Mouse (Mus musculus) myocyte (in vitro differentiated cells): Measurements from ENCODE around the gene Glyr1. TPM values are rescaled to one million over a fixed set of nuclear protein-coding genes. Genes with fewer than 3 reads are reported as not detected.

ENCODE experiments used
- H3K27me3 ChIP-seq: one replicate; pipeline ENCODE4 v1.6.1; 2011; ENCODE audit not compliant: control insufficient read depth, insufficient read depth, insufficient read length
- H3K36me3 ChIP-seq: one replicate; pipeline ENCODE4 v1.6.1; 2011; ENCODE audit not compliant: control insufficient read depth, insufficient read depth
- H3K4me2 ChIP-seq: one replicate; pipeline ENCODE4 v1.6.1; 2011; ENCODE audit warnings: low read depth, control low read depth
- H3K4me3 ChIP-seq: one replicate; pipeline ENCODE4 v1.5.1; 2011; ENCODE audit warnings: mild to moderate bottlenecking, control low read depth, moderate library complexity
- H3K79me2 ChIP-seq: one replicate; pipeline ENCODE4 v1.6.1; 2011; ENCODE audit not compliant: control insufficient read depth, insufficient read depth
- H3ac ChIP-seq: one replicate; pipeline ENCODE4 v1.6.1; 2011; ENCODE audit not compliant: control insufficient read depth, insufficient read length
- CEBPB ChIP-seq: IDR thresholded peaks from 2 replicates; pipeline ENCODE4 v1.6.1; 2011; ENCODE audit warnings: mild to moderate bottlenecking, moderate library complexity; ENCODE audit not compliant: poor library complexity, insufficient read depth, severe bottlenecking
- E2F4 ChIP-seq: IDR thresholded peaks from one replicate; pipeline ENCODE4 v1.6.1; 2011; ENCODE audit warnings: mild to moderate bottlenecking, control low read depth, moderate library complexity; ENCODE audit not compliant: insufficient read depth
- MAX ChIP-seq: IDR thresholded peaks from one replicate; pipeline ENCODE4 v1.6.1; 2011; ENCODE audit warnings: low read depth, mild to moderate bottlenecking, control low read depth
- MYOD1 ChIP-seq, 3 experiments: IDR thresholded peaks; one replicate each; pipeline ENCODE4 v1.6.1; 2011; ENCODE audit warnings: control low read depth in 2 of 3, low read depth in 2 of 3, mild to moderate bottlenecking in 2 of 3, moderate library complexity in 1 of 3; ENCODE audit not compliant: insufficient read length in 2 of 3, control insufficient read depth in 1 of 3
- MYOG ChIP-seq, 3 experiments: IDR thresholded peaks; one replicate each; pipeline ENCODE4 v1.6.1; 2011; ENCODE audit warnings: control low read depth in 2 of 3, low read depth in 2 of 3, mild to moderate bottlenecking in 2 of 3; ENCODE audit not compliant: insufficient read length in 2 of 3, control insufficient read depth in 1 of 3, insufficient read depth in 1 of 3
- POLR2A ChIP-seq: IDR thresholded peaks from one replicate; pipeline ENCODE4 v1.6.1; 2011; ENCODE audit warnings: low read depth, mild to moderate bottlenecking, control low read depth, moderate library complexity; ENCODE audit not compliant: insufficient read length
- POLR2AphosphoS2 ChIP-seq: IDR thresholded peaks from one replicate; pipeline ENCODE4 v1.6.1; 2011; ENCODE audit warnings: low read depth, control low read depth; ENCODE audit not compliant: insufficient read length
- REST ChIP-seq: IDR thresholded peaks from one replicate; pipeline ENCODE4 v1.6.1; 2011; ENCODE audit warnings: mild to moderate bottlenecking, control low read depth, moderate library complexity; ENCODE audit not compliant: insufficient read depth, insufficient read length
- SRF ChIP-seq: IDR thresholded peaks from one replicate; pipeline ENCODE4 v1.6.1; 2011; ENCODE audit warnings: low read depth; ENCODE audit not compliant: control insufficient read depth, insufficient read length
- TCF12 ChIP-seq: IDR thresholded peaks from one replicate; pipeline ENCODE4 v1.6.1; 2011; ENCODE audit warnings: mild to moderate bottlenecking, control low read depth; ENCODE audit not compliant: poor library complexity, insufficient read depth, severe bottlenecking
- TCF3 ChIP-seq: IDR thresholded peaks from one replicate; pipeline ENCODE4 v1.6.1; 2011; ENCODE audit warnings: low read depth, control low read depth; ENCODE audit not compliant: insufficient read length
- USF1 ChIP-seq: IDR thresholded peaks from one replicate; pipeline ENCODE4 v1.6.1; 2011; ENCODE audit warnings: low read depth, mild to moderate bottlenecking, control low read depth, moderate library complexity
- polyA plus RNA-seq: library from polyadenylated mRNA; unstranded; fragments of >200 nt; fragmentation: generic; extraction: Trizol; gene quantifications from one replicate; pipeline ENCODE4 v1.2.1, GENCODE M21; 2012; ENCODE audit warnings: missing spikeins

Glyr1 gene
- polyA plus RNA-seq, 1 experiment, result 37.0 TPM

- no peaks in the 10 kb centered on the region for H3K27me3 ChIP-seq
- no peak overlapping the region for H3ac ChIP-seq
- H3K36me3 ChIP-seq, result peaks cover 59% of the 10 kb centered on the region
- TF ChIP-seq E2F4 (no peak), POLR2A (no peak), MYOG (IDR thresholded peaks at IDR 0.05; ENCODE audit: control insufficient read depth in 1 of 3, insufficient read depth in 1 of 3, insufficient read length in 2 of 3, low read depth in 2 of 3) (peak in 1 of 3 experiments; percentile 24), MAX (no peak), CEBPB (no peak), TCF3 (no peak), POLR2AphosphoS2 (no peak)
- no peak overlapping the region for H3K4me2 ChIP-seq
- H3K4me3 ChIP-seq, result no peak overlapping the region
- no peaks in the 10 kb centered on the region for H3K79me2 ChIP-seq
Observed at GRCm38 (mm10) chr16:5070321-5070720, 20.7 kb upstream of the Glyr1 start.

DNA sequence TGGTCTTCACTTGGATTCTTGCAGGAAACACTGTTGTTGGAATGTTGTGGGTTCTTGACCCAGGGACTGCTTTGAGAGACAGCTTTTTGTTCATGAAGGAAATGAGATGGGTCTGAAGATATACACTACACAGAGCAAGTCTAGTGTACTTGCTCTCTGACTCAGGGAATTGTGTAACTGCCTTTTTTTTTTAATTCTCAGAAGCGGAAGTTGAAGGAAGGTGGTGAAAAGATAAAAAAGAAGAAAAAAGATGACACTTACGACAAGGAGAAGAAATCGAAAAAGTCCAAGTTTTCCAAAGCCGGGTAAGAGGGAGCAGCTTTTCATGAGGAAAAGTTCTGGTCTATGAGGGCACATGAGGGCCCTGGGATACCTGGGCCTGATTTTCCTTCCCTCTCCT is 13.8 kb upstream of the Glyr1 start:
- no peak overlapping the region for H3K4me3 ChIP-seq
- H3ac ChIP-seq, result no peak overlapping the region
- no peak for TF ChIP-seq POLR2AphosphoS2
- TF ChIP-seq TCF12, result no peak
- no peak for TF ChIP-seq USF1
- TF ChIP-seq REST, result no peak
- no peak for TF ChIP-seq E2F4
- TF ChIP-seq SRF, result no peak
- no peak for TF ChIP-seq POLR2A
- no peak for TF ChIP-seq MYOG (IDR thresholded peaks at IDR 0.05; ENCODE audit: control insufficient read depth in 1 of 3, insufficient read depth in 1 of 3, insufficient read length in 2 of 3, low read depth in 2 of 3)
- TF ChIP-seq MAX, result no peak
- no peak for TF ChIP-seq CEBPB
- no peak for TF ChIP-seq MYOD1 (IDR thresholded peaks at IDR 0.05; ENCODE audit: control insufficient read depth in 1 of 3, insufficient read length in 2 of 3, low read depth in 2 of 3)
- TF ChIP-seq TCF3, result no peak
- peaks cover 4% of the 10 kb centered on the region for H3K79me2 ChIP-seq
- no peaks in the 10 kb centered on the region for H3K27me3 ChIP-seq
- peaks cover 42% of the 10 kb centered on the region for H3K36me3 ChIP-seq
- H3K4me2 ChIP-seq, result no peak overlapping the region

GRCm38 (mm10) chr16:5058114-5058513 is 8.5 kb upstream of the Glyr1 start:
- TF ChIP-seq POLR2AphosphoS2, result no peak
- TF ChIP-seq TCF12, result no peak
- TF ChIP-seq MYOD1 (IDR thresholded peaks at IDR 0.05; ENCODE audit: control insufficient read depth in 1 of 3, insufficient read length in 2 of 3, low read depth in 2 of 3), result no peak
- TF ChIP-seq E2F4, result no peak
- TF ChIP-seq TCF3, result no peak
- no peak for TF ChIP-seq REST
- no peak for TF ChIP-seq POLR2A
- TF ChIP-seq USF1, result no peak
- Histone ChIP-seq H3K36me3 (peaks cover 25% of the 10 kb centered on the region), H3K27me3 (no peaks in the 10 kb centered on the region), H3K4me2 (no peak overlapping the region), H3K4me3 (no peak overlapping the region), H3ac (no peak overlapping the region), H3K79me2 (peaks cover 4% of the 10 kb centered on the region)

DNA sequence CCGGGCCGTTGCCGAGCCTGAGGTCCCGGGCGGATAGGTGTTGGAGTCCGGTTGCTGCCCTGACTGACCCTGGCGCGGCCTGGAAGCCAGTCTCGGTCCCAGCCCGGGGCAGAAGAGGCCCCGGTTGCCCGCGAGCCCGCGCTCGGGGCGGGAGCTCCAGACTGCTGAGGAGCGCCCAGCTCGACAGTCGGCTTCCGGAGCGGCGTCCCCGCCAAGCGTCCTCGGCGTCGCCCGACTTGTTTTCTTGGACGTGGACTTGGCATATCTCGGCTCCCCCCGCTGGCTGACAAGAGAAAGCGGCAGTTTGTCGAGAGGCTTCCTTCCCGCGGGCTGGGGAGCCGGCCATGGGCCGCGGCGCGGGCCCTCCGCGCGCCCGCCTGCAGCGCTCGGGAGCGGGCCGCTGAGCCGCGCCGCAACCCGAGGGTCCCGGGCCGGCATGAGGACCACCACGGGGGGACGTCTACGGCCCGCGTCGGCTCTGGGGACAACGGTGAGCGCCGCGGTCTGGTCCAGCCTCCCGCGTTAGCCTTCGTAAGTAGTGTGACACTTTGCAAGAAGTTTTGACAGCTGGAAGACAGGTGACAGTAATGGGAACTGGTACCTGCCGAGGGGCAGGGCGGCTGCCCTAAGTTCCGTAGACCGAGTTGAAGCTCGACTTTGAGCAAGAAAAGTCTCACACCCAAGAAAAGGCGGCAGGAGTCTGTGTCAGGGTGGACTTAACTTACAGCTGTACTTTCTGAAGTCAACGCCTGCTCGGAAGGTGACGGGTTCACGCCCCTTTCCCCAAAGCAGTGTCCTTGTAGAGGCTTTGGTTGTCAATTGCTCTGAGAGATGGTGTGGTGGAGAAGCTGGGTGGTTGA is 818 bp upstream of the Glyr1 start:
- no peak for TF ChIP-seq TCF3
- TF ChIP-seq MYOG (IDR thresholded peaks at IDR 0.05; ENCODE audit: control insufficient read depth in 1 of 3, insufficient read depth in 1 of 3, insufficient read length in 2 of 3, low read depth in 2 of 3), result peak in 1 of 3 experiments; percentile 1
- TF ChIP-seq MYOD1 (IDR thresholded peaks at IDR 0.05; ENCODE audit: control insufficient read depth in 1 of 3, insufficient read length in 2 of 3, low read depth in 2 of 3), result peak in 2 of 3 experiments; percentile 4 to 47
- peaks cover 20% of the 10 kb centered on the region for H3K36me3 ChIP-seq
- H3ac ChIP-seq, result peak overlapping the region; percentile 47
- H3K4me2 ChIP-seq, result peak overlapping the region; percentile 93
- peak overlapping the region; percentile 94 for H3K4me3 ChIP-seq
- peaks cover 52% of the 10 kb centered on the region for H3K79me2 ChIP-seq
- H3K27me3 ChIP-seq, result no peaks in the 10 kb centered on the region

DNA sequence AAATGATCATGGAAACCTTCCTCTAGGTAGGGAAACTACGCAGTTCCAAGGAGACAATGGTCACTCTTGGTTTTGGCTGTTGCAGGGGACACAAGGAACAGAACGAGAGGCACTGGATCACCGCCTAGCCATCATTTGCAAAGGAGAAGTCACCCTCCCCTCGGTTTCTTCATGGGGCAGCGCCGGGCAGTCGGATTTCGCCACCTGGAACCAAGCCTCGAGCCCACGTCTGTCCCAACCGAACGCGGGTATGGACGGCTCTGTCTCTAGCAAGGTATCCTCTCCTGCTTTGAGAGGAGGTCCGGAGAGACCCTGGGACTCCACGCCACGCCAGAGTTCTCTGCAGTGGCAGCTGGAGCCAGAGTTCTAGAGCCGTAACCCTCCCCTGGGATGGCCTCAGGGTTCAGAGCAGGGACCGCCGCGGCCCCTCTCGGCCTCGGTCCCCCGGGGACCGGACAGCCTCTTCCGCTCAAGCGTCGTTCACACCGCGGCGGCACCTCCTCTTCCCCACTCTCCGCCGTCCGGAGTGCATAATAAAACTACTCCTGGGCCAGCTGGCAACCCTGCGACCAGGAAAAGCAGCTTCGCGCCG is 385 bp downstream of the Glyr1 start:
- Histone ChIP-seq H3K4me3 (peak overlapping the region; percentile 94), H3K36me3 (peaks cover 19% of the 10 kb centered on the region)
- TF ChIP-seq REST (no peak), SRF (no peak), E2F4 (no peak), TCF3 (no peak), MAX (no peak), USF1 (no peak), POLR2AphosphoS2 (no peak)

More for the DNA sequence above, 385 bp downstream of the Glyr1 start:
- Histone ChIP-seq H3K4me2 (peak overlapping the region; percentile 85), H3K79me2 (peaks cover 52% of the 10 kb centered on the region), H3K27me3 (no peaks in the 10 kb centered on the region), H3ac (peak overlapping the region; percentile 47)
